Mouse (Mus musculus) heart, embryonic 14.5 days (tissue): Measurements from ENCODE around the gene Btbd1. TPM values are rescaled to one million over a fixed set of nuclear protein-coding genes. Genes with fewer than 3 reads are reported as not detected.

Experiments
- ATAC-seq: fragments of 200-750 bp; cut with Nextera tagmentation; 2 replicates; pipeline ENCODE4 v1.8.0; 2017; ENCODE audit warnings: low read depth, moderate TSS enrichment; ENCODE audit not compliant: insufficient number of reproducible peaks, insufficient read depth, low FRiP score
- H3K27ac ChIP-seq, 2 experiments: fragments of 200-500 bp in 1 of 2; fragments of 300-500 bp in 1 of 2; sonication (generic) in 1 of 2; replicated peaks in 1 of 2; 2 replicates each; pipeline ENCODE4 v1.5.1; 2012 to 2014; ENCODE audit warnings: low read depth in 2 of 2, low read length in 2 of 2, control low read depth in 1 of 2, mild to moderate bottlenecking in 1 of 2, mixed read lengths in 1 of 2; ENCODE audit not compliant: control insufficient read depth in 1 of 2, insufficient read depth in 1 of 2
- H3K27me3 ChIP-seq: fragments of 300-500 bp; sonication (generic); 2 replicates; pipeline ENCODE4 v1.6.1; 2014; ENCODE audit warnings: mild to moderate bottlenecking, low read length, control low read depth; ENCODE audit not compliant: control insufficient read depth, insufficient read depth
- H3K36me3 ChIP-seq: fragments of 300-500 bp; sonication (generic); 2 replicates; pipeline ENCODE4 v1.6.1; 2014; ENCODE audit warnings: mild to moderate bottlenecking, control low read depth, low read length, mixed read lengths; ENCODE audit not compliant: control insufficient read depth, insufficient read depth
- H3K4me1 ChIP-seq, 2 experiments: fragments of 200-500 bp in 1 of 2; fragments of 300-500 bp in 1 of 2; sonication (generic) in 1 of 2; 2 replicates each; pipeline ENCODE4 v1.6.1; 2012 to 2014; ENCODE audit warnings: low read length in 2 of 2, control low read depth in 1 of 2, mixed read lengths in 1 of 2; ENCODE audit not compliant: control insufficient read depth in 2 of 2, insufficient read depth in 2 of 2
- H3K4me2 ChIP-seq: fragments of 300-500 bp; sonication (generic); 2 replicates; pipeline ENCODE4 v1.6.1; 2014; ENCODE audit warnings: mild to moderate bottlenecking, low read length
- H3K4me3 ChIP-seq, 2 experiments: fragments of 200-500 bp in 1 of 2; fragments of 300-500 bp in 1 of 2; sonication (generic) in 1 of 2; 2 replicates each; pipeline ENCODE4 v1.5.1; 2012 to 2014; ENCODE audit warnings: low read length in 2 of 2, mild to moderate bottlenecking in 2 of 2, control low read depth in 1 of 2, low read depth in 1 of 2, moderate library complexity in 1 of 2; ENCODE audit not compliant: control insufficient read depth in 1 of 2, insufficient read depth in 1 of 2
- H3K9ac ChIP-seq: fragments of 300-500 bp; sonication (generic); 2 replicates; pipeline ENCODE4 v1.6.1; 2014; ENCODE audit warnings: mild to moderate bottlenecking, low read length
- H3K9me3 ChIP-seq: fragments of 300-500 bp; sonication (generic); 2 replicates; pipeline ENCODE4 v1.6.1; 2016; ENCODE audit warnings: low read length, control low read depth; ENCODE audit not compliant: control insufficient read depth
- WGBS: fragments of 180-500 bp; shearing (Covaris S2); extraction: QIAGEN DNeasy Blood & Tissue Kit; methylation state at CpG from one replicate; pipeline ENCODE4 v1.1.7; 2014; 5-methylcytosine and 5-hydroxymethylcytosine counted together
- polyA plus RNA-seq: library from polyadenylated mRNA; unstranded; fragments of >200 nt; fragmentation: Nextera tagmentation; extraction: Ambion mirVana; gene quantifications from 2 replicates; pipeline ENCODE4 v1.2.1, GENCODE M21; 2014

The Btbd1 gene
- polyA plus RNA-seq, 1 experiment from 2014 or later, result 130 TPM

DNA sequence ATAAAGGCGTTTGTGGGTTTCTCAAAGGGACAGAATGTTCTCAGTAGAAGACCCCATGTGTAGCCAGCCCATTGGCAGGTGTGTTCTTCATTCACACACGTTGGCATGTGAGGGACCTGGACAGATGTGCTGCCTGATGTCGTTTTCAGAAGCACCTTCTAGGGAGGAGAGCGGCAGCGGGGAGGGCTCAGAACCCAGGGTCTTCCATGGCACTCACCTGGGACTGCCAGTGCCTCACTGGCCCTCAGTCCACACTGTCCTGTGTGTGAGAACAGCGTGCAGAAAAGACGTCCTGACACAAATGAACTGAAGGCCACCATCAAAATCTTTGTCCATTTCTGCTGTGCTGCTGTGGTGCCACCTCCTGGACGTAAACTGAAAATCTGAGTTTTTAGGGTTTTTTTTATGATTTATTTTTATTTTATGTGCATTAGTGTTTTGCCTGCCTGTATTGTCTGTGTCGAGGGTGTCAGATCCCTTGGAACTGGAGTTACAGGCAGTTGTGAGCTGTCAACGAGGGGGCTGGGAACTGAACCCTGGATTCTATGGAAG, 51.5 kb downstream of the Btbd1 start:
- 72% methylated on average over 10 of the region's 10 CpGs for WGBS
- H3K9ac ChIP-seq, result no peak overlapping the region

GRCm38 (mm10) chr7:81775325-81775724, 53.9 kb downstream of the Btbd1 start:
- peaks cover 13% of the 10 kb centered on the region for H3K36me3 ChIP-seq
- no peak overlapping the region for H3K27ac ChIP-seq
- H3K9me3 ChIP-seq, result peaks cover under 1% of the 10 kb centered on the region
- no peak overlapping the region for H3K4me2 ChIP-seq
- no peak for ATAC-seq
- 77% methylated on average over 5 of the region's 5 CpGs for WGBS
- no peaks in the 10 kb centered on the region for H3K27me3 ChIP-seq
- H3K4me3 ChIP-seq, result no peak overlapping the region
- peaks cover 6 to 11% of the 10 kb centered on the region in 2 experiments; a peak in 2 of 4 replicates for H3K4me1 ChIP-seq
- H3K9ac ChIP-seq, result no peak overlapping the region

More for the DNA sequence above, 51.5 kb downstream of the Btbd1 start:
- H3K27ac ChIP-seq, result no peak overlapping the region
- no peaks in the 10 kb centered on the region for H3K27me3 ChIP-seq
- H3K9me3 ChIP-seq, result peaks cover 8% of the 10 kb centered on the region
- no peak overlapping the region for H3K4me3 ChIP-seq
- peaks cover 36% of the 10 kb centered on the region for H3K36me3 ChIP-seq
- no peak overlapping the region for H3K4me2 ChIP-seq
- peaks cover 3 to 9% of the 10 kb centered on the region in 2 experiments; a peak in 2 of 4 replicates for H3K4me1 ChIP-seq
- no peak for ATAC-seq

GRCm38 (mm10) chr7:81772786-81773539, 56.3 kb downstream of the Btbd1 start:
- whole genome bisulfite sequencing, result 55% methylated on average over 10 of the region's 10 CpGs
- no peak for ATAC-seq

DNA sequence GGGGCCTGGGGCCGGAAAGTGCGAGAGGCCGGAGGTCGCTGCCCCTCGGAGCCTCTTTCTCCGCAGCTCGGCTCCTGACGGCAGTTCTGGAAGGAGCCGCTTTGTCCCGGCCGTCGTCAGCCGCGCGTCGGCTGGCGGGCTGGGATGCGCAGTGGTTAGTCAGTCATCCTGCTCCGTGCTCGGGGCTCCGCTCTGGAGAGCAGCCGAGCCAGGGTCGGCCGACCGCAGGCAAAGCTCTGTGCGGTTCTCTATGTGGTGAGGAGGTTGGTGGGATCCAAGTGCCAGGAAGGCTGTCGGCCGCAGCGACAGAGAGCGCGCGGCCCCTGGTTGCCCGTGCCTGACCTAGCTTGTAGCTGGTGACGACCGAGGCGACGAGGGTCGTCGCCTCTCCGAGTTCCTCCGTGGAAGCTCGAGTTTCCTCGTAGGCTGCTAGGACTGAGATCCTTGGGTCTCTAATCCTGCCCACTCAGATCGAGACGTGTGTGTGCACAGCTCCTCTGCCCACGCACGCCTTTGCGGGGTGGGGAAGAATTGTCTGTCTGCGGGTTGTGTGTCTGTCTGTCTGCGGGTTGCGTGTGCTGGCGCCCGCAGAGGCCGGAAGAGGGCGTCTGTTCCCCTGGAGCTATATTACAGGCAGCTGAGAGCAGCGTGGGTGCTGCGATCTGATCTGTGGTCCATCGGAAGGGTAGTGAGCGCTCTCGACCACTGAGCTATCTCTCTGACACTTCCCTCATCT, 66.0 kb downstream of the Btbd1 start:
- peak overlapping the region; percentile 95 for H3K4me2 ChIP-seq
- peak overlapping the region; percentile 92 to 97 for H3K4me3 ChIP-seq
- peaks cover 2 to 12% of the 10 kb centered on the region in 2 experiments; a peak in 3 of 4 replicates for H3K4me1 ChIP-seq
- H3K27ac ChIP-seq, result peak overlapping the region; percentile 64 to 78
- WGBS, result 2% methylated on average over 60 of the region's 60 CpGs
- H3K9ac ChIP-seq, result peak overlapping the region; percentile 90
- H3K36me3 ChIP-seq, result no peaks in the 10 kb centered on the region
- H3K27me3 ChIP-seq, result no peaks in the 10 kb centered on the region
- H3K9me3 ChIP-seq, result no peaks in the 10 kb centered on the region
- peak; percentile 52; the same call in 1 of the 2 replicates for ATAC-seq

More at GRCm38 (mm10) chr7:81772786-81773539, 56.3 kb downstream of the Btbd1 start:
- Histone ChIP-seq H3K27ac (no peak overlapping the region), H3K36me3 (peaks cover 3% of the 10 kb centered on the region; the same call in 1 of the 2 replicates), H3K9me3 (no peaks in the 10 kb centered on the region), H3K27me3 (no peaks in the 10 kb centered on the region), H3K4me1 (peaks cover 6 to 11% of the 10 kb centered on the region in 2 experiments; a peak in 2 of 4 replicates), H3K9ac (no peak overlapping the region), H3K4me2 (no peak overlapping the region), H3K4me3 (no peak overlapping the region)

DNA sequence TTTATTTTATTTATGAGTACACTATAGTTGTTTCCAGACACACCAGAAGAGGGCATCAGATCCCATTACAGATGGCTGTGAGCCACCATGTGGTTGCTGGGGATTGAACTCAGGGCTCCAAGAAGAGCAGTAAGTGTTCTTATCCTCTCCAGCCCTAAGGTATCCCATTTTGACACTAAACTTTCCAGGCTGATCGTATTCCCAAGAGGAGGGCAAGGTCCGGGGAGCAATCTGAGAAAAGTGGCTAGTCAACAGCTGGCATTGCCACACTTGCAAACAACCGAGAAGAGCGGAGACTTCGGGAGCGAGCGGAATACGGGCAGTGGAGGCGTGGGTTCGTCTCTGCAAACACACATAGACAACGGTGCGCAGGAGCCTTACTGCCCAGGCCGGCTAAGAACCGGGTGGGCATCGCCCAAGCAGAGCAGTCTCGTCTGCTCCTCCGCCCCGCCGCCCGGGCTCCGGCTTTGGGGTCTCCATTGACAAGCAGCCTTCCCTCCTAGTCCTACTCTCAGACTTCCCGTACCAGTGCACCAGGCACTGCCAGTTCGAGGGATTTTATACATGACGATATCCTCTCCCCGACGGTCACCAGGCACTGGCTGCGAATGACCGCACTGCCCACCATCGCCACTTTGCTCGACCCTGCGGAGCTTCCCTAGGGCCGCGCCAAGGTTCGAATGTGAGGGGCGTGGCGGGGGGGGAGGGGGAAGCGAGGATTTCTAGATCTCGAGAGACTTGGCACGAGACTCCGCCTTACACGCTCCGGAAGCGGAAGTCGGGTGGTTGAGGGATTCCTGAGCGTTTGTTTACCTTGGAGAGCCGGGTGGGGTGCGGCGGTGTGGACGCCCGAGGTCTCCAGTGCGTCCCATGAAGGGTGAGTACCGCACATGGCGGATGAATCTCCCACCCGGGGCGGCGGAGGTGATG, 66.8 kb downstream of the Btbd1 start, which contains the start of gene Ramac:
TSS of gene Ramac (plus strand) at position 746 of the 930 bp plus-strand sequence.
- peak within 1 kb of the TSS; percentile 92 to 97 for H3K4me3 ChIP-seq
- peak; percentile 92 for ATAC-seq
- H3K9ac ChIP-seq, result peak within 1 kb of the TSS; percentile 90
- H3K36me3 ChIP-seq, result no peaks in the 10 kb centered on the region
- peaks cover 2 to 12% of the 10 kb centered on the region in 2 experiments; a peak in 3 of 4 replicates for H3K4me1 ChIP-seq
- peak within 1 kb of the TSS; percentile 71 to 78 for H3K27ac ChIP-seq
- no peaks in the 10 kb centered on the region for H3K27me3 ChIP-seq
- WGBS, result under 1% methylated on average over 53 of the region's 56 CpGs
- no peaks in the 10 kb centered on the region for H3K9me3 ChIP-seq
- peak within 1 kb of the TSS; percentile 95 for H3K4me2 ChIP-seq

DNA sequence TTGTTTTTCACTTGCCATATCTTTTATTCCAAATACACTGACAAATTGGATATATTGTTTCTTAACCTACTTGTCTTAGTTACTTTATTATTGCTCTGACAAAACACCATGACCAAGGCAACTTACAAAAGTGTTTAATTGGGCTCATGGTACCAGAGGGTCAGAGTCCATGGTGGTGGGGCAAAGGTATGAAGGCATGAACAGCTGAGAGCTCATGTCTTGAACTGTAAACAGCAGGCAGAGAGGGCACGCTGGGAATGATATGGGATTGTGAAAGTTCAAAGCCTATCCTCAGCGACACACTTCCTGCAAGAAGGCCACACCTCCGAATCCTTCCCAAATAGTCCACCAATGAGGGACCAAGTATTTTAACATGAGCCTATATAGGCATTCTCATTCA, 81.3 kb downstream of the Btbd1 start:
- ATAC-seq, result no peak
- WGBS, result 81% methylated on average over 3 of the region's 3 CpGs
- H3K4me3 ChIP-seq, result no peak overlapping the region
- H3K4me2 ChIP-seq, result no peak overlapping the region
- H3K9me3 ChIP-seq, result no peaks in the 10 kb centered on the region
- H3K4me1 ChIP-seq, result peaks cover 0 to 8% of the 10 kb centered on the region in 2 experiments; a peak in 2 of 4 replicates
- H3K27ac ChIP-seq, result no peak overlapping the region
- H3K27me3 ChIP-seq, result no peaks in the 10 kb centered on the region
- H3K9ac ChIP-seq, result no peak overlapping the region
- no peaks in the 10 kb centered on the region for H3K36me3 ChIP-seq
